ENCODE assay signal across 9 mouse cellular contexts in genomic region chr1:149960251-149960650, GRCm38 (mm10). TPM values are rescaled to one million over a fixed set of nuclear protein-coding genes. Genes with fewer than 3 reads are reported as not detected.
DNase-seq lines count a peak whose midpoint lies in the region; ATAC-seq and TF ChIP-seq lines count a peak whose summit lies in the region.
"Had no signal": no experiment of that assay in that cellular context is flagged by ENCODE, and none has a peak within 500 bp of the region (broad histone marks: within the 10 kb centered on the region; RNA-seq: fewer than 3 reads in every experiment).

No protein-coding gene starts in this region.

- TF ChIP-seq CTCF in kidney, postnatal 0 days (IDR thresholded peaks at IDR 0.05; ENCODE audit: low read depth), result no peak

- H3K27ac ChIP-seq in forebrain, embryonic 10.5 days, result no peak overlapping the region
- no peak overlapping the region for H3K27ac ChIP-seq in forebrain, embryonic 15.5 days (replicated peaks)
- peak overlapping the region; percentile 85; the same call in 1 of the 2 replicates for H3K27ac ChIP-seq in kidney, postnatal 0 days
- peak overlapping the region; percentile 74; the same call in 1 of the 2 replicates for H3K27ac ChIP-seq in intestine, embryonic 14.5 days (ENCODE audit: low read depth)
- peak overlapping the region; percentile 92 for H3K27ac ChIP-seq in macrophage
- H3K27ac ChIP-seq: midbrain, embryonic 12.5 days had no signal

- DNase-seq in forebrain, embryonic 10.5 days (ENCODE audit: extremely low spot score, low spot score), result no peak
- DNase-seq in kidney, postnatal 0 days (ENCODE audit: low spot score), result no peak
- DNase-seq in kidney, postnatal 14 days, result no peak
- DNase-seq in intestine, embryonic 14.5 days (ENCODE audit: low spot score), result no peak
- DNase-seq in frontal cortex, adult 2 months (ENCODE audit: extremely low spot score in 1 of 2, low spot score in 1 of 2), result no peak
- DNase-seq in yolk sac, embryonic 10.5 days (ENCODE audit: low spot score), result no peak

- H3K27me3 ChIP-seq in forebrain, embryonic 10.5 days (ENCODE audit: poor library complexity, severe bottlenecking), result no peaks in the 10 kb centered on the region
- no peaks in the 10 kb centered on the region for H3K27me3 ChIP-seq in forebrain, embryonic 15.5 days
- H3K27me3 ChIP-seq in kidney, postnatal 0 days (ENCODE audit: insufficient read depth, low read length), result no peaks in the 10 kb centered on the region
- no peaks in the 10 kb centered on the region for H3K27me3 ChIP-seq in intestine, embryonic 14.5 days (replicated peaks; ENCODE audit: control insufficient read depth, insufficient read depth, low read length)
- H3K27me3 ChIP-seq: midbrain, embryonic 12.5 days had no signal

- H3K79me2 ChIP-seq in macrophage (ENCODE audit: inconsistent target), result peaks cover 50% of the 10 kb centered on the region

- 0 out of 2 replicates have a peak overlapping the region, but pooled peaks have one; percentile 46 for H3K4me3 ChIP-seq in forebrain, embryonic 10.5 days
- no peak overlapping the region for H3K4me3 ChIP-seq in forebrain, embryonic 15.5 days
- H3K4me3 ChIP-seq in kidney, postnatal 0 days (replicated peaks; ENCODE audit: low read depth, low read length), result peak overlapping the region; percentile 46
- H3K4me3 ChIP-seq in intestine, embryonic 14.5 days (ENCODE audit: low read depth, low read length), result peak overlapping the region; percentile 49
- peak overlapping the region; percentile 86 for H3K4me3 ChIP-seq in macrophage (ENCODE audit: inconsistent target)

- no peak overlapping the region for H3K9ac ChIP-seq in forebrain, embryonic 15.5 days (replicated peaks)
- H3K9ac ChIP-seq in kidney, postnatal 0 days (ENCODE audit: low read depth, low read length), result peak overlapping the region; percentile 50
- H3K9ac ChIP-seq in intestine, embryonic 14.5 days (ENCODE audit: low read length), result peak overlapping the region; percentile 48
- H3K9ac ChIP-seq: midbrain, embryonic 12.5 days had no signal

- H3K4me2 ChIP-seq in forebrain, embryonic 15.5 days (replicated peaks), result no peak overlapping the region
- peak overlapping the region; percentile 54 for H3K4me2 ChIP-seq in kidney, postnatal 0 days (ENCODE audit: low read length)
- H3K4me2 ChIP-seq in intestine, embryonic 14.5 days (ENCODE audit: low read length), result peak overlapping the region; percentile 56

- WGBS in forebrain, embryonic 10.5 days, result 92% methylated on average over 4 of the region's 4 CpGs
- WGBS in forebrain, embryonic 15.5 days, result 96% methylated on average over 4 of the region's 4 CpGs
- 97% methylated on average over 4 of the region's 4 CpGs for WGBS in kidney, postnatal 0 days
- WGBS in intestine, embryonic 14.5 days, result 92% methylated on average over 4 of the region's 4 CpGs
- WGBS in macrophage (ENCODE audit: missing documents), result 72% methylated on average over 4 of the region's 4 CpGs

- no peak for ATAC-seq in forebrain, embryonic 15.5 days (replicated peaks)
- no peak for ATAC-seq in kidney, postnatal 0 days (replicated peaks; ENCODE audit: low FRiP score, low read depth)
- ATAC-seq in intestine, embryonic 14.5 days (replicated peaks; ENCODE audit: low FRiP score, low TSS enrichment, low read depth), result no peak

- no peaks in the 10 kb centered on the region for H3K36me3 ChIP-seq in forebrain, embryonic 10.5 days (replicated peaks)
- no peaks in the 10 kb centered on the region for H3K36me3 ChIP-seq in forebrain, embryonic 15.5 days
- H3K36me3 ChIP-seq in kidney, postnatal 0 days (ENCODE audit: insufficient read depth, low read length), result no peaks in the 10 kb centered on the region
- no peaks in the 10 kb centered on the region for H3K36me3 ChIP-seq in intestine, embryonic 14.5 days (ENCODE audit: control insufficient read depth, insufficient read depth, low read length)
- no peaks in the 10 kb centered on the region for H3K36me3 ChIP-seq in macrophage (ENCODE audit: inconsistent target)
- H3K36me3 ChIP-seq: midbrain, embryonic 12.5 days had no signal

- no peaks in the 10 kb centered on the region for H3K9me3 ChIP-seq in forebrain, embryonic 10.5 days
- no peaks in the 10 kb centered on the region for H3K9me3 ChIP-seq in forebrain, embryonic 15.5 days
- no peaks in the 10 kb centered on the region for H3K9me3 ChIP-seq in kidney, postnatal 0 days (replicated peaks; ENCODE audit: low read length)
- H3K9me3 ChIP-seq in intestine, embryonic 14.5 days (ENCODE audit: control insufficient read depth, low read length), result no peaks in the 10 kb centered on the region
- H3K9me3 ChIP-seq: midbrain, embryonic 12.5 days had no signal

- peaks cover 8% of the 10 kb centered on the region; the same call in 1 of the 2 replicates for H3K4me1 ChIP-seq in forebrain, embryonic 10.5 days
- H3K4me1 ChIP-seq in forebrain, embryonic 15.5 days, result no peaks in the 10 kb centered on the region
- no peaks in the 10 kb centered on the region for H3K4me1 ChIP-seq in kidney, postnatal 0 days (replicated peaks; ENCODE audit: insufficient read depth, low read length)
- H3K4me1 ChIP-seq in intestine, embryonic 14.5 days (replicated peaks; ENCODE audit: control insufficient read depth, insufficient read depth, low read length), result no peaks in the 10 kb centered on the region; the same call in 1 of the 2 replicates

RNA-seq across cellular contexts. Expression of gene Pla2g4a, which starts 0.8 kb away (rescaled TPM):
- polyA plus RNA-seq in forebrain, embryonic 10.5 days (2016; fragmentation: Nextera tagmentation; extraction: Ambion mirVana), result 4.5 and 5.0 TPM in 2 replicates
- polyA plus RNA-seq in forebrain, embryonic 15.5 days (2015; fragmentation: Nextera tagmentation; extraction: Ambion mirVana), result 1.1 and 1.4 TPM in 2 replicates
- polyA plus RNA-seq in kidney, postnatal 0 days (2015; fragmentation: Nextera tagmentation; extraction: Ambion mirVana), result 58.0 and 59.1 TPM in 2 replicates
- polyA plus RNA-seq in intestine, embryonic 14.5 days (2014; fragmentation: Nextera tagmentation; extraction: Ambion mirVana), result 39.1 and 46.3 TPM in 2 replicates
- total RNA-seq in macrophage (2018; cell fraction: chromatin; rRNA removed), result 100 to 1,000 TPM in 1 of 26 experiments, 10 to 100 TPM in 25; 14.3 to 102 (median 37.1) TPM
- 10 to 100 TPM in 13 of 26 experiments, 1 to 10 TPM in 13; 5.8 to 29.1 (median 13.8) TPM for total RNA-seq in macrophage (2018; cell fraction: cytosol; rRNA removed)
- total RNA-seq in macrophage (2018; cell fraction: nucleus; rRNA removed), result 10 to 100 TPM in 24 of 26 experiments, 1 to 10 TPM in 2; 8.6 to 43.6 (median 27.8) TPM
- 7.9 to 21.6 TPM (median 8.8 TPM) in 3 replicates for polyA plus RNA-seq in macrophage (2018)
- 3.3 and 3.7 TPM in 2 replicates for polyA plus RNA-seq in frontal cortex, adult 2 months (2012; rRNA removed)

Comparison
In these comparisons a context has a peak if more than half of its experiments do, and no peak if none do; other contexts are left out.
1. H3K27ac ChIP-seq: peak in kidney, postnatal 0 days (single experiment), intestine, embryonic 14.5 days (single experiment) and macrophage (single experiment); none in forebrain, embryonic 10.5 days (single experiment) and forebrain, embryonic 15.5 days (single experiment).